Mouse (Mus musculus): Measurements from ENCODE around the gene Cadm1. TPM values are rescaled to one million over a fixed set of nuclear protein-coding genes. Genes with fewer than 3 reads are reported as not detected.

Cadm1 gene
- total RNA-seq, 1 experiment from 2014 or later = 0.35 TPM

DNA sequence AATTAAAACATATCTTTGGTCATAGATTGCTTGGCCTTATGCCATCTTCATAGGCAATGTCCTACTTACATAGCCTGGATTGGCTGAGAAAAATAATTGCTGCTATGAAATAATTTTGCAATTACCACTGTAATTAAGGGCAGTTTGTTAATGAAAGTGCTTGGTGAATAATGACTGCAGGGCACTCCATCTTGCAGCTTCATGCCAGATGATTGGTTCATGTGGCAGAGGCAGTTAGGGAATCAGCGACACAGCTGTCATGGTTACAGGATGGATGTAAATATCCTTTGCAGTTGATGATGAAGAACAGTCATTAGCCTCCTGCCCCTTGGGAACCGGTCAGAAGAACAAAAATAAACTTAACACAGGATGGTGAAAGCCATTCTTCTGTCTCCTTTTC is 184.6 kb downstream of the Cadm1 start:
- ATAC-seq (ENCODE audit: extremely low read depth, insufficient number of reproducible peaks, low FRiP score, poor library complexity, severe bottlenecking) = no peak

GRCm38 (mm10) chr9:47715415-47715814 is 185.4 kb downstream of the Cadm1 start:
- no peak for ATAC-seq (ENCODE audit: extremely low read depth, insufficient number of reproducible peaks, low FRiP score, poor library complexity, severe bottlenecking)

- no peak for ATAC-seq (ENCODE audit: extremely low read depth, insufficient number of reproducible peaks, low FRiP score, poor library complexity, severe bottlenecking)
Observed at GRCm38 (mm10) chr9:47716883-47717282, 186.9 kb downstream of the Cadm1 start.

DNA sequence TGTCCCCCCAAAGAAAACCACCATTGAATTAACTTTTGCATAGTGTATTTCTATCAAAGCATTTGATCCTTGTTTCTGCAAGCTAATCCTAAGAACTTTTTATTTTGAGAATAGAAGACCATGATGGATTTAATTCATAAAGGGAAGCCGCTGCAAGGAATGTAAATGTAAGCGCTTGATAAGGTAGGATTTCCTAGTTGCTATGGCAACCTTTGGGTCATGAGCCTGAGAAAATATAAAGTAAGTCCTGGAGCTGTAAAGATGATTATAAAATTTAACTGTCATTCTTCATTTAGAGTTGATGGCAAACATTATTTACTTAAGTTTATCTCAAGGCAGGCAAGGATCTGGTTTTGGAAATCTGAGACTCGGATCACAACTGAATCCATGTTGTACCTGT is 197.6 kb downstream of the Cadm1 start:
- ATAC-seq (ENCODE audit: extremely low read depth, insufficient number of reproducible peaks, low FRiP score, poor library complexity, severe bottlenecking) = no peak

DNA sequence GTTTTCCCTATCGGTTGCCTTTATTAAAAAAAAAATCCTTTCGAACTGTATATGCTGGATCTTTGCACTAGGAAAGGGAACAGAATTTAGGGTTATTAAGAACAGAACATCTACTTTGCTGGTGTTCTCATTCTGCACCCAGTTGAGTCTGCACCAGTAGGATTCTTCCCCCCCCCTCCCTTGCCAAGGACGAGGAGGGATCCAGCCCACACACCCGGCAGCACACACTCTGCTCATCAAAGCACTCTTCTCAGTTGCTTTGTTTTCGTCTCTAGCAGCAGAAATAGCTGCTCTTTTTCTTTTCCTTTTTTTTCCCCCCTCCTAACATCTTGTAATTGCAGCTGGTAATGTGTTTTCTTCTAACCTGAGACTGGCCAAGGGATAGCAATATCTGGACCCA is 198.9 kb downstream of the Cadm1 start:
- no peak for ATAC-seq (ENCODE audit: extremely low read depth, insufficient number of reproducible peaks, low FRiP score, poor library complexity, severe bottlenecking)

DNA sequence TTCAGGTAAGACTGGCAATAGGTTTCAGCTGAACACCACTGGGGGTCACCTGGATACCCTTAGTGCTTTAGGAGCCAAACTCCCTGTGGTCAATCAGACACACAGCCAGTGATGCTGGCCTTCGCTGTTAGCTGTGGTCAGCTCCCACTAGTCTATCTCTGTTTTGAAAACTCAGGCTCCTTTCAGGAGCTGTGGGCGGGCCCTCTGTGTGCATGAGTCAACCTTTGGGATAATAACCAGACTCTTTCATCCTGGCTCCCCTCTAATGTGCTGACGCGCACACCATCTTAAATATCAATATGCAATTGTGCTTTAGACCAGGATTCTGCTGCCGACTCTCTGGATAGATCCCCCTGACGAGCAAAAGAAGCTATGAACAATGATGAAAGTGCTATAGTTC is 200.3 kb downstream of the Cadm1 start:
- ATAC-seq (ENCODE audit: extremely low read depth, insufficient number of reproducible peaks, low FRiP score, poor library complexity, severe bottlenecking) = no peak

- ATAC-seq (ENCODE audit: extremely low read depth, insufficient number of reproducible peaks, low FRiP score, poor library complexity, severe bottlenecking) = no peak
Observed at GRCm38 (mm10) chr9:47733780-47734451, 203.9 kb downstream of the Cadm1 start.

GRCm38 (mm10) chr9:47734905-47735304 is 204.9 kb downstream of the Cadm1 start:
- no peak for ATAC-seq (ENCODE audit: extremely low read depth, insufficient number of reproducible peaks, low FRiP score, poor library complexity, severe bottlenecking)

DNA sequence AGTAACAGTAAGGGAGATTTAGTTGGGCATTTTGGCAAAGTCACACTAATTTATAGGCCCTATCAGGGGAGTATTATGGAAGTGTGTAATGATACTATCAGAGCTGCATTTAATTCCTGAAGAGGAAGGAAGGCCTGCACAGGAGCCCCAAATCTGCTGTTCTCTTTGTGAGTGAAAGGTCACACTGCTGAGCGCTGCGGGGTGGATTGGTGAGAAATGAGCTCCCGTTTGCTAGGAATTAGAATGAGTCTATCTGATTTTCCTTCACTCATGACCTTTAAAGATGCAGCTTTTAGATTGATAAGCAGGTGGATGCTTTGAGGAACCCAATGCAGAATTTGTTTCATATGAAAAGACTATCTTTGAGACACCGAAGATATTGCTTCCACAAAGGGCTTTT is 208.8 kb downstream of the Cadm1 start:
- no peak for ATAC-seq (ENCODE audit: extremely low read depth, insufficient number of reproducible peaks, low FRiP score, poor library complexity, severe bottlenecking)

GRCm38 (mm10) chr9:47739276-47739675 is 209.3 kb downstream of the Cadm1 start:
- ATAC-seq (ENCODE audit: extremely low read depth, insufficient number of reproducible peaks, low FRiP score, poor library complexity, severe bottlenecking) = no peak

- no peak for ATAC-seq (ENCODE audit: extremely low read depth, insufficient number of reproducible peaks, low FRiP score, poor library complexity, severe bottlenecking)
Observed at GRCm38 (mm10) chr9:47741751-47742150, 211.8 kb downstream of the Cadm1 start.

DNA sequence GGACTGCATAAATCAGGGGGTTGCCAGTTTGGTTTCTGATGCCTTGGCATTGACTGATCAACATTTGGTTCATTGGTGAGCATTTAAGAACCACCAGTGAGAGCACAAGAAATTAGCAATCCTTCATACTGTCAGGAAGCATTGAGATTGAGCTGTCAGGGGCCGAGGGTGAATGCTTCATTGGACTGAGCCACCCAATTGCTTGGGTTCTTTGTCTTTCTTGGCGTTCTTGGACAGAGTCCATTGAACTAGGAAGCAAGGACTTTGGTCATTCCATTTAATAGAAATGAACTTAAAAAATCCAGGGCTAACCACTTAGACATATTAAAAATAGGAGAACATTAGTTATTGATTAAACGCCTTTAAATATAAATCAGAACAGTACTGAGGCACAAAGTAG is 214.9 kb downstream of the Cadm1 start:
- ATAC-seq (ENCODE audit: extremely low read depth, insufficient number of reproducible peaks, low FRiP score, poor library complexity, severe bottlenecking) = no peak

GRCm38 (mm10) chr9:47745716-47746115 is 215.7 kb downstream of the Cadm1 start:
- ATAC-seq (ENCODE audit: extremely low read depth, insufficient number of reproducible peaks, low FRiP score, poor library complexity, severe bottlenecking) = no peak

GRCm38 (mm10) chr9:47749160-47749559 is 219.2 kb downstream of the Cadm1 start:
- ATAC-seq (ENCODE audit: extremely low read depth, insufficient number of reproducible peaks, low FRiP score, poor library complexity, severe bottlenecking) = no peak

GRCm38 (mm10) chr9:47752516-47752915 is 222.5 kb downstream of the Cadm1 start:
- ATAC-seq (ENCODE audit: extremely low read depth, insufficient number of reproducible peaks, low FRiP score, poor library complexity, severe bottlenecking) = no peak

DNA sequence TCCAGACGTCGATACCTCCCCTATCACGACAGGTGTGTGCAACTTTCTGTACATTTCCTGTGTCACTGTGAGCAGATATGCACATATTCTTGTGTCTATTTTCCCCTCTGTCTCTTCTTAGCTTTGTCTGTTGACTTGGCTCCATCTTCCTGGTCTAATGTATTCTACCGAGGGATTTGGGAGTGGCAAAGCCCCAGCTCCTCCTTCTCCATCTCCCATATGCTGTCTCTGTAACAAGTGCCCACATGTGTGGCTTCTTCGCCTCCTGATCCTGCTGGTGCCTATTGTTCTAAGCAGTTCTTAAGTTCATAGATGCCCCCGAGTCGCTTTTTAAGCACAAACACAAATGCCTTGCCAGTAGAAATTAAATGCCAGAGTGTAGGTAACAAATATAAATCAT is 223.2 kb downstream of the Cadm1 start:
- no peak for ATAC-seq (ENCODE audit: extremely low read depth, insufficient number of reproducible peaks, low FRiP score, poor library complexity, severe bottlenecking)

DNA sequence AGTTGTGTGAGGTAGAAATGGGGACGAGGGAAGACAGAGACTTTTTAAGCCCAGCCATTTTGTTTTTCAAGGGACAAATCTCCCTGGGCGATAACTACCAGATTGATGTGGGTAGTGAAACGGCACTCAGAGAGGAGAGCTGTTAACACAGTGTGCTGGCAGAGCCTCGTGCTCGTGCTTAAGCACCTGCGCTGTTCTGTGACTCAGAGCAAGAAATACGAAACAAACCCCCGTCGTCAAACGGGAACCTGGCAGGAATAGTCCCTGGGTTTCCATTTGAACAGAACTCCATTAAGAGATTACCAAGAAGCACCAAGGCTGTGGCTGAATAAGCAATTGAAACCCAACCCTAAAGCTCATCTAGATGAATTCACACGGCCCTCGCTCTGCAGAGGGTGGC is 225.1 kb downstream of the Cadm1 start:
- ATAC-seq (ENCODE audit: extremely low read depth, insufficient number of reproducible peaks, low FRiP score, poor library complexity, severe bottlenecking) = no peak

DNA sequence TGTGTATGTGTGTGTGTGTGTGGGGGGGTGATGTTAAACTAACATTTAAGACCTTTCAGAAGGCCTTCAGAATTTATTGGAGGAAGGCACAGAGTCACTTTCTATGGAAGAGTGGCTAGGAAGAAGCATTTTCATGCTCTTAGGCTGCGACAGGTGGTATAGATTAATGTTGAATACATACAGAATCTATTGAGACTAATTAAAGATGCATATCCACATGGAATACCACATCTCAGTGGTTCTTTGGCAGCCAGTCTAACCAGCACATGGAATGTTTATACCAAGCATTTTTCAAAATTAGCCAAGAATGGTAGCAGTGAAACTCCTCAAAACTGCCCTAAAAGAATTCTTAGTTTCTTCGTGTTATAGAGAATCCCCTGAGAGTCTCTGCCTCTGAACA is 227.8 kb downstream of the Cadm1 start:
- ATAC-seq (ENCODE audit: extremely low read depth, insufficient number of reproducible peaks, low FRiP score, poor library complexity, severe bottlenecking) = no peak

- ATAC-seq (ENCODE audit: extremely low read depth, insufficient number of reproducible peaks, low FRiP score, poor library complexity, severe bottlenecking) = no peak
Observed at GRCm38 (mm10) chr9:47758320-47758719, 228.3 kb downstream of the Cadm1 start.

DNA sequence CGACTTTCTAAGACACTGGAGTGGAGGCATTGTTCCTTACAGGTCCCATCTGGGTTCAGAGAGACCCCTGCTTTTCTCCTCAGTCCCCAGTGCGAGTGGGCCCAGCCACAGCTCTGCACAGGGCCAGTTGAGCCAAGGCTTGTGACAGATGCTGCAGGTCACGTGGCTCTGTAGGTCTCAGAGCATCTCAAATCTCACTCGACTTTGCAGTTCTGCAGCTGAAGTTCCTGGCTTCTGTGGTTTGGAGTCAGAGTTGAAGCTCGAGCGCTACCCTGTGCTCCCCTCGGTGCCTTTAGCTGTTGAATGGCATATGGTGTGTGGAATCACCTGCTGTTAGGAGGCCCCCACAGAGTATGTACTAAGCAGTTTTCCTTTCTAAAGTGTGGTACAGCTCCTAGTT is 229.8 kb downstream of the Cadm1 start:
- no peak for ATAC-seq (ENCODE audit: extremely low read depth, insufficient number of reproducible peaks, low FRiP score, poor library complexity, severe bottlenecking)

GRCm38 (mm10) chr9:47761601-47762000 is 231.6 kb downstream of the Cadm1 start:
- no peak for ATAC-seq (ENCODE audit: extremely low read depth, insufficient number of reproducible peaks, low FRiP score, poor library complexity, severe bottlenecking)

Measured in neutrophil, adult 5-6 weeks (primary cell).